Mouse (Mus musculus) embryonic facial prominence, embryonic 14.5 days (tissue): Measurements from ENCODE around the gene Crybg3. TPM values are rescaled to one million over a fixed set of nuclear protein-coding genes. Genes with fewer than 3 reads are reported as not detected.

Experiments
- ATAC-seq: fragments of 200-750 bp; cut with Nextera tagmentation; 2 replicates; pipeline ENCODE4 v1.8.0; 2017; ENCODE audit warnings: low read depth, moderate number of reproducible peaks, moderate TSS enrichment
- DNase-seq: peaks from one replicate; pipeline ENCODE4 v3.0.0-alpha.2; 2015; ENCODE audit warnings: low spot score
- H3K27ac ChIP-seq: fragments of 300-500 bp; sonication (generic); replicated peaks from 2 replicates; pipeline ENCODE4 v1.5.1; 2014; ENCODE audit warnings: low read depth, mild to moderate bottlenecking, low read length, moderate library complexity
- H3K27me3 ChIP-seq: fragments of 300-500 bp; sonication (generic); replicated peaks from 2 replicates; pipeline ENCODE4 v1.6.1; 2014; ENCODE audit warnings: low read length; ENCODE audit not compliant: control insufficient read depth, insufficient read depth
- H3K36me3 ChIP-seq: fragments of 300-500 bp; sonication (generic); 2 replicates; pipeline ENCODE4 v1.6.1; 2014; ENCODE audit warnings: low read length, mixed read lengths; ENCODE audit not compliant: control insufficient read depth, insufficient read depth
- H3K4me1 ChIP-seq: fragments of 300-500 bp; sonication (generic); 2 replicates; pipeline ENCODE4 v1.6.1; 2014; ENCODE audit warnings: antibody characterized with exemption, low read length; ENCODE audit not compliant: control insufficient read depth, insufficient read depth
- H3K4me2 ChIP-seq: fragments of 300-500 bp; sonication (generic); 2 replicates; pipeline ENCODE4 v1.6.1; 2014; ENCODE audit warnings: low read depth, mild to moderate bottlenecking, low read length, moderate library complexity, mixed read lengths
- H3K4me3 ChIP-seq: fragments of 300-500 bp; sonication (generic); 2 replicates; pipeline ENCODE4 v1.5.1; 2014; ENCODE audit warnings: low read depth, mild to moderate bottlenecking, low read length
- H3K9ac ChIP-seq: fragments of 300-500 bp; sonication (generic); 2 replicates; pipeline ENCODE4 v1.6.1; 2014; ENCODE audit warnings: low read depth, mild to moderate bottlenecking, low read length, moderate library complexity, mixed read lengths
- H3K9me3 ChIP-seq: fragments of 300-500 bp; sonication (generic); 2 replicates; pipeline ENCODE4 v1.6.1; 2016; ENCODE audit warnings: low read length; ENCODE audit not compliant: control insufficient read depth
- WGBS: fragments of 180-500 bp; shearing (Covaris S2); extraction: QIAGEN DNeasy Blood & Tissue Kit; methylation state at CpG from one replicate; pipeline ENCODE4 v1.1.7; 2014; 5-methylcytosine and 5-hydroxymethylcytosine counted together
- polyA plus RNA-seq: library from polyadenylated mRNA; unstranded; fragments of >200 nt; fragmentation: Nextera tagmentation; extraction: Ambion mirVana; gene quantifications from 2 replicates; pipeline ENCODE4 v1.2.1, GENCODE M21; 2014

Crybg3 gene
- polyA plus RNA-seq, 1 experiment from 2014 or later, result 12.1 TPM

DNA sequence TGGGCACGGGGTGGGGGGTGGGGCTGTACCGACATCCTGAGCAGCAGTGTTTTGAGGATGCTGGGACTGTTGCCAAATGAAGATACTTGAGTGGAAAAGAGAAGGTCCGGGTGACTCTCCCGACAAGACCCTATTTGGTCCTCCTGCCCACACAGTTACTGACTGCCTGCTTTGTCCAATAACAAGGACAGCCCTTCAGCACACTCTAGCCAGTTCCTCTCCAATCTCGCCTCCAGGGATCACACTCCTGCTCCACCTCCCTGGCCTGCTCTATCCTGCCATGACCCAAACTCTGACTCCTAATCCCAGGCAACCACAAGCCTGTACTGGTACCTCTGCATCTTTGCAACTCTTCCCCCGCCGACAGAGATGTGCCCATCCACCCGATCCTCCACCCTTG lies 30.9 kb downstream of the Crybg3 start:
- no peaks in the 10 kb centered on the region for H3K36me3 ChIP-seq
- H3K27ac ChIP-seq, result no peak overlapping the region
- DNase-seq, result no peak

DNA sequence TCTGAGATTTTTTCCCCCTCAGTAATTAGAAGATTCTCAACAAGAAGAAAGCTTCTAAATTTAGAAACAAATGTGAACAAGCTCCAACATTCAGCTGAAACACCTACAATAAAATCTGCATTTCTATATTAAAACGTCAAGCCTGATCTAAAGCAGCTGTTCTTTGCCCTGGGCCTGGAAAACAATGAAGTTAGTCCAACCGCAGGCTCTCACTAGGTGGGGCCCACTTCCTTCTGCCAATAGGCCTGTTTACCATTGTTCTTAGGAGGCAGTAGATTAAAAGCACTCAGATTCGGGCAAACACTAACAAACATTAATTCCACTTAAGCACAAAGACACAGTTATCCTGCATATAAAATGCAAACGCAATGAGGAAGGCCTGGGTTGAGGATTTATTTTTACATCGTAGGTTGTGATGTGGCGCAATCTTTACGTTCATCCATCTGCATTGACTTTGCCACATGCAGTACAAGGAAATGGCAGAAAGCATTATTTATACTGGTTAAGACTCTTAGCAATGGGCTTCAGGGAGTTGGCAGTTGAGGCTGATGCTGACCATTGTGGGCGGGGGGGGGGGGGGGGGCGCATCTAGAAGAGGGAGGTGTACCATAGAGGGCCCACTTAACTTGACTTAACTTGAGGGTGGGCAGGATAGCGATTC lies 32.9 kb downstream of the Crybg3 start:
- Histone ChIP-seq H3K9me3 (no peaks in the 10 kb centered on the region), H3K4me1 (peaks cover 16% of the 10 kb centered on the region), H3K4me3 (no peak overlapping the region), H3K27ac (peak overlapping the region; percentile 84), H3K36me3 (no peaks in the 10 kb centered on the region), H3K27me3 (no peaks in the 10 kb centered on the region), H3K4me2 (no peak overlapping the region), H3K9ac (no peak overlapping the region)
- WGBS, result 53% methylated on average over 10 of the region's 10 CpGs
- peak; percentile 82 for DNase-seq
- no peak for ATAC-seq

More for the DNA sequence above, 30.9 kb downstream of the Crybg3 start:
- Histone ChIP-seq H3K9ac (no peak overlapping the region), H3K9me3 (no peaks in the 10 kb centered on the region), H3K4me2 (no peak overlapping the region), H3K4me3 (no peak overlapping the region), H3K4me1 (peaks cover 16% of the 10 kb centered on the region), H3K27me3 (no peaks in the 10 kb centered on the region)
- ATAC-seq, result 0 out of 2 replicates have a peak, but pooled peaks have one; percentile 12
- 58% methylated on average over 8 of the region's 8 CpGs for WGBS

DNA sequence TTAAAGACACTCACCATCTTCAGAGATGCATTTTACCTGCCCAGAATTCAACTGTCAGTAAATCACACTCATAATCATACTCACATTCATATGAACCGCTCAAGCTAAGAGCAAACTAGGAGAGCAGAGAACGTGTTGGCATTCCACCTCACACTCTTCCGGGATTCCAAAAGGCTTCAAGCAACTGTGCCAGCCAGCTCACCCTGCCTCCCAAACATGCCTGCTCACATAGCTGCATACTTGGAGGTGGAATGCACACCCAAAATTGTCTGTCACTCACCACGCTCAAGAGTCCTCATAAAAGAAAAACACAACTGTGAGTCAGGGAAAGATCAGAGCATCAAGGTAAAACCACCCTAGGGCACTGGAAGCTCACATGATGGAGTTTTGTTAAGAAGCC lies 34.3 kb downstream of the Crybg3 start:
- Histone ChIP-seq H3K36me3 (no peaks in the 10 kb centered on the region), H3K27ac (no peak overlapping the region), H3K4me1 (peaks cover 10% of the 10 kb centered on the region), H3K9me3 (no peaks in the 10 kb centered on the region), H3K4me2 (no peak overlapping the region), H3K27me3 (no peaks in the 10 kb centered on the region), H3K9ac (no peak overlapping the region), H3K4me3 (no peak overlapping the region)
- 78% methylated on average over 4 of the region's 4 CpGs for WGBS
- peak; percentile 70 for DNase-seq
- peak; percentile 44; the same call in 1 of the 2 replicates for ATAC-seq

DNA sequence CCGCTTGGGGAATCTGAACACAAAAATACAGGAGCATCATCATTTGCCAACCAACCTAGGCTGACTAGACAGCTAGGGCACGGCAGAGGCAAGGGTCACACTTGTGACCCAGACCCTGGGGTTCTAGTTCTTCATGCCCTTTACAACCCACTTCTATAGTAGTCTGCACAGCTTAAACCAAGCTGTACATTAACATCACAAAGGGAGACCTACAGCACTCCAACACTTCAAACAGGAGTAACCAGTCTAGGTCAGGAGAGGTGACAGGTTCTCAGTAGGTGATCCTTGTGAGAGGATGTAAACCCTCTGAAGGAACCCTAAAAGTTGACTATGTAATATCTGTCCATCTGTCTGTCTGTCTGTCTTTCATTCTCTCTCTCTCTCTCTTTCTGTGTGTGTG lies 35.1 kb downstream of the Crybg3 start:
- DNase-seq (no peak), ATAC-seq (no peak)
- Histone ChIP-seq H3K27me3 (no peaks in the 10 kb centered on the region), H3K4me2 (no peak overlapping the region), H3K9ac (no peak overlapping the region), H3K4me3 (no peak overlapping the region), H3K27ac (no peak overlapping the region), H3K36me3 (no peaks in the 10 kb centered on the region), H3K4me1 (peaks cover 10% of the 10 kb centered on the region), H3K9me3 (no peaks in the 10 kb centered on the region)
- 85% methylated on average over 2 of the region's 2 CpGs for WGBS

DNA sequence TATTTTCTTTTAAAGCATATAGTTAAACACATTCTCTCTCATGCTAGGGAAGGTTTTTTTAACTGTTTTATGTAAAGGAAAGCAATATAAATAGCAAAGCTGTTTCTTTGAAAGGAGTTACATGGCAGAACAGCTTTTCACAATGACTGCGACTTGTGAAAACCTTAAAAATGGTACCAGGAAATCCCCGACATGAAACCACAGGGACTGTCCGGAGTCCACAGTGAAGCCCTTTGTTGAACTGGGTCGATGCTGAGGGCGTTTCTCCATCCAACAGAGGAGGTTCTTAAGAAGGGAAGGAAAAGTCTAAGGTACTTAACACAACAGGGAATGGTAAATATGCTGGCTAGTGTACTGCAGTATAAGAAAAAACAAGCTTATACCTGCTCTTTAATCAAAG lies 36.8 kb downstream of the Crybg3 start:
- H3K27ac ChIP-seq, result no peak overlapping the region
- H3K9ac ChIP-seq, result no peak overlapping the region
- H3K4me2 ChIP-seq, result no peak overlapping the region
- DNase-seq, result no peak
- ATAC-seq, result no peak
- no peaks in the 10 kb centered on the region for H3K9me3 ChIP-seq
- no peaks in the 10 kb centered on the region for H3K27me3 ChIP-seq
- H3K36me3 ChIP-seq, result 0 out of 2 replicates have a peak, but pooled peaks cover 7% of the 10 kb centered on the region
- H3K4me1 ChIP-seq, result no peaks in the 10 kb centered on the region; the same call in 1 of the 2 replicates
- WGBS, result 57% methylated on average over 5 of the region's 5 CpGs
- no peak overlapping the region for H3K4me3 ChIP-seq

DNA sequence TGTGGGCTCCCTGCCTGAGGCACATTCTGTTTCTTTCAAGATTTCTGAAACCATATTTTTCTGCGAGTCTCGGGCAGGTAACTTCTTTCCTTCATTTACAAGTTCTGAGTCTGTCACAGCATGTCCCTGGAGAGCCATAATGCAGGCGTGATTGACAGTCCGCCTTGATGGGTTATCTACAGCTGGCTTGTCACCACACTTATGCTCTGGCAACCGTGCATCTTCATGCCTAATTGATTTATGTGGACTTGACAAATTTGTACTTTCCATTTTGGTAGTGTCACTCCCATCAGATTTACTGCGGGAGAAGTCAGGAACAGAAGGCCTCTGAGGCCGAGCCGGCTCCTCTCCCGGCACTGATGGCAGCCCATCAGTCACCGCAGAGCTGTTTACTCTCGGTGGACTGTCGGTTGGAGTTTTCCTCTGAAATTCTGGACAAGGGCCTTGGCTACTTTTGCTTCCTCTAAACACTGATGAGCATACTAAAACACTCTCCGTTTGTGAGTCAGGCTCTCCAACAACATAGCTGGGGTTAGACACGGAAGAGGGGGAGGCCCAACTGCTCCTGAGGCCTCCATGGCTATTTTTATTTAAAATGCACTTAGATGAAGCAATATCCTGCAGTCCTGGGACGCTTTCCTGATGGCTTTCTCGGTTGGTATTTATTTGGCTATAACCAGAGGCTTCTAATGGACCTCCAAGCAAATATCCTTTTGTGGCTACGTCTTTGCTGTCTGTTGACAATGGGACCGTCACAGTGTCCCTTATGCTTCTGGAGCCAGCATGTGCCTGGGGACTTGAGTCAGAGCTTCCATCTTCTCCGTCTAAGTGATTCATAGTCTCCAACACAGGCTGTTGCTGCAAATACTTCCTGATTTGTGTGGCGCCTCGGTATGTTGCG lies 41.2 kb downstream of the Crybg3 start:
- H3K9ac ChIP-seq, result no peak overlapping the region
- 73% methylated on average over 22 of the region's 22 CpGs for WGBS
- H3K4me3 ChIP-seq, result no peak overlapping the region
- ATAC-seq (no peak), DNase-seq (no peak)
- H3K36me3 ChIP-seq, result 0 out of 2 replicates have a peak, but pooled peaks cover 25% of the 10 kb centered on the region
- H3K9me3 ChIP-seq, result no peaks in the 10 kb centered on the region
- H3K4me1 ChIP-seq, result no peaks in the 10 kb centered on the region
- H3K27ac ChIP-seq, result no peak overlapping the region
- no peak overlapping the region for H3K4me2 ChIP-seq
- H3K27me3 ChIP-seq, result no peaks in the 10 kb centered on the region

DNA sequence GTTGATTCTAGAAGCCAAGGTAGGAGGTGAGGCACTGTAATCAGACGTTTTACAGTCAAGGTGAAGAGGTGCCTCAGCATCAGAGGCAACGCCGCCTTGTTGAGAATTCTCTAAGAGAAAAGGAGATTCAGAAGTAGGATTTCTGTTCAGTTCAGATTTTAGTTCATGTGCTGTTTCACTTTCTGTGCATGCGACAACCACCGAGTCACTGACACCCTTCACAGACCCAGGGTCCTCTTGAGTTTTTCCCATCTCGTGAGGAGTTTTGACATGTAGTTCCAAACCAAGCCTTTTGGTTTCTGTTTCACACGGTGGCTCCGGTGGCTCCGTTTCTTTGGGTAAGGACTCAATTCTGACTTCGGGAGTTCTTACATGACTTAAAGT lies 41.9 kb downstream of the Crybg3 start:
- no peak overlapping the region for H3K4me3 ChIP-seq
- H3K4me1 ChIP-seq, result no peaks in the 10 kb centered on the region
- ATAC-seq (no peak), DNase-seq (no peak)
- no peak overlapping the region for H3K27ac ChIP-seq
- 88% methylated on average over 10 of the region's 10 CpGs for WGBS
- no peaks in the 10 kb centered on the region for H3K27me3 ChIP-seq
- no peak overlapping the region for H3K4me2 ChIP-seq
- peaks cover 30% of the 10 kb centered on the region; the same call in 1 of the 2 replicates for H3K36me3 ChIP-seq
- no peaks in the 10 kb centered on the region for H3K9me3 ChIP-seq
- H3K9ac ChIP-seq, result no peak overlapping the region

DNA sequence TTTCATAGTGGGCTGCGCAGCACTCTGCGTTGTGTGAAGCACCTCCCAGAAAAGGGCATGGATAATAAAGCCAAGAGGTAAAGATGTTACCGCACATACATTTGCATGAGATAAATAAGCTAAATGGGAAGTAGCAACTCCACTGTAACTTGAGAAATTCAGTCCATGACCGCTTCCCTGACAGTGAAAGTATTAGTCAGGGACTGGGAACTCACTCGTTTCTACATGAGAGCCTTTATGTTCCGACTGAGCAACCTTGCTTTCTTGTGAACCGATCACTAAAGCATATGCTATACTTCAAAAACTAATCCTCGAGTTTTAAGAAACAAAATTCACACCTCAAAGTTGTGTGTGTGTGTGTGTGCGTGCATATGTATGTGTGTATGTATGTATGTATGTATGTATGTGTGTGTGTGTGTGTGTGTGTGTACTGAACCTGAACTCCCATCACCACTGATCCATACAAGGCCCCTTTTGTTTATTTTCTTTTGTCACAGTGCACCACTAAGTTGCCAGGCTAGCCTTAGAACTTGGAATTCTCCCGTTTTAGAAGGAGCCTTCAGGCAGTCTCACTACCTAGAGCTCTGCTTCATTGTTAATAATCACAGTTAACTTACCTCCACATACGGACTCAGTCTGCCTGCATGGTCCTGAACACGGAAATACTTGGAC lies 47.2 kb downstream of the Crybg3 start:
- H3K9ac ChIP-seq, result no peak overlapping the region
- H3K27me3 ChIP-seq, result no peaks in the 10 kb centered on the region
- H3K4me1 ChIP-seq, result peaks cover 2% of the 10 kb centered on the region; the same call in 1 of the 2 replicates
- H3K27ac ChIP-seq, result no peak overlapping the region
- DNase-seq (no peak), ATAC-seq (no peak)
- H3K9me3 ChIP-seq, result no peaks in the 10 kb centered on the region
- peaks cover 26% of the 10 kb centered on the region; the same call in 1 of the 2 replicates for H3K36me3 ChIP-seq
- 81% methylated on average over 12 of the region's 12 CpGs for WGBS
- no peak overlapping the region for H3K4me2 ChIP-seq
- no peak overlapping the region for H3K4me3 ChIP-seq
